18 mouse cellular contexts compared by ENCODE assay signal in the genomic region with DNA sequence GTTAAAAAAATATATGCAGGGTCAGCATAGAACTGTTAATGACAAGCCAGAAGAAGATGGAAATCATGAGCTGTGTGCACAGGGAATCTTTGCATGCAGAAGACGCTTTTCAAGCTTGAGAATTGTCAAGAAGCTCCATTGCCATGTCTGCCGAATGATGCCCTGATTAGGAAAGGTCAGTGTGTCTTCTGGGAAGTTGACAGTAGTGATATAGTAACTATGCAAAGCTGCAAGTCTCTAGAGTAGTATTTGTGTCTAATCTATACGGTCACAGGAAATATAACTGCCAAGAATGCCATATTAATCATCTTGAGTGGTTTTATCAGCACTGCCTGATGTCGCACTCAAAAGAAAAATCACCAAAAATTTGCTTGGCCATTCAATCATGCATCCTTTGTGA.
DNase-seq lines count a peak whose midpoint lies in the region; ATAC-seq and TF ChIP-seq lines count a peak whose summit lies in the region.
"Had no signal": no experiment of that assay in that cellular context is flagged by ENCODE, and none has a peak within 500 bp of the region (broad histone marks: within the 10 kb centered on the region; RNA-seq: fewer than 3 reads in every experiment).

No protein-coding gene starts in this region.

- H3K4me2 ChIP-seq in hindbrain, postnatal 0 days (ENCODE audit: low read depth, low read length), result no peak overlapping the region
- no peak overlapping the region for H3K4me2 ChIP-seq in hindbrain, embryonic 16.5 days (ENCODE audit: low read length)
- no peak overlapping the region for H3K4me2 ChIP-seq in neural tube, embryonic 11.5 days (ENCODE audit: low read depth)
- H3K4me2 ChIP-seq in neural tube, embryonic 13.5 days, result no peak overlapping the region
- H3K4me2 ChIP-seq: embryonic facial prominence, embryonic 12.5 days; forebrain, embryonic 15.5 days had no signal

- no peak overlapping the region for H3K27ac ChIP-seq in hindbrain, postnatal 0 days
- no peak overlapping the region for H3K27ac ChIP-seq in hindbrain, embryonic 16.5 days (ENCODE audit: low read depth, low read length)
- no peak overlapping the region for H3K27ac ChIP-seq in neural tube, embryonic 11.5 days (ENCODE audit: low read depth, low read length)
- H3K27ac ChIP-seq in neural tube, embryonic 13.5 days (replicated peaks), result no peak overlapping the region
- H3K27ac ChIP-seq in embryonic facial prominence, embryonic 10.5 days (replicated peaks), result no peak overlapping the region
- H3K27ac ChIP-seq: embryonic facial prominence, embryonic 12.5 days; forebrain, embryonic 15.5 days; heart, embryonic 10.5 days had no signal

- TF ChIP-seq CTCF in hindbrain, postnatal 0 days (IDR thresholded peaks at IDR 0.05; ENCODE audit: low read depth), result no peak

- no peaks in the 10 kb centered on the region for H3K36me3 ChIP-seq in hindbrain, postnatal 0 days (ENCODE audit: insufficient read depth, low read length)
- H3K36me3 ChIP-seq in hindbrain, embryonic 16.5 days (ENCODE audit: control insufficient read depth, insufficient read depth, low read length), result no peaks in the 10 kb centered on the region
- H3K36me3 ChIP-seq in neural tube, embryonic 11.5 days (ENCODE audit: control insufficient read depth, insufficient read depth, low read length), result no peaks in the 10 kb centered on the region
- H3K36me3 ChIP-seq in neural tube, embryonic 13.5 days, result no peaks in the 10 kb centered on the region
- H3K36me3 ChIP-seq in embryonic facial prominence, embryonic 10.5 days (replicated peaks), result no peaks in the 10 kb centered on the region
- H3K36me3 ChIP-seq: embryonic facial prominence, embryonic 12.5 days; forebrain, embryonic 15.5 days; heart, embryonic 10.5 days had no signal

- no peaks in the 10 kb centered on the region for H3K27me3 ChIP-seq in hindbrain, postnatal 0 days (ENCODE audit: insufficient read depth, low read length)
- H3K27me3 ChIP-seq in hindbrain, embryonic 16.5 days (replicated peaks; ENCODE audit: control insufficient read depth, insufficient read depth, low read length), result no peaks in the 10 kb centered on the region
- no peaks in the 10 kb centered on the region for H3K27me3 ChIP-seq in neural tube, embryonic 11.5 days (ENCODE audit: control insufficient read depth, insufficient read depth, low read length)
- no peaks in the 10 kb centered on the region for H3K27me3 ChIP-seq in neural tube, embryonic 13.5 days
- no peaks in the 10 kb centered on the region for H3K27me3 ChIP-seq in embryonic facial prominence, embryonic 10.5 days (replicated peaks; ENCODE audit: low read depth, poor library complexity, severe bottlenecking)
- H3K27me3 ChIP-seq: embryonic facial prominence, embryonic 12.5 days; forebrain, embryonic 15.5 days had no signal

- no peak for ATAC-seq in hindbrain, postnatal 0 days
- ATAC-seq in hindbrain, embryonic 16.5 days, result no peak
- ATAC-seq in neural tube, embryonic 11.5 days (ENCODE audit: insufficient read depth, low FRiP score, low TSS enrichment), result peak; percentile 53; the same call in 1 of the 2 replicates
- ATAC-seq in neural tube, embryonic 13.5 days (ENCODE audit: low read depth), result peak; percentile 43; the same call in 1 of the 2 replicates
- ATAC-seq: forebrain, embryonic 15.5 days had no signal

- no peaks in the 10 kb centered on the region for H3K4me1 ChIP-seq in hindbrain, postnatal 0 days (ENCODE audit: insufficient read depth, low read length)
- H3K4me1 ChIP-seq in hindbrain, embryonic 16.5 days (ENCODE audit: control insufficient read depth, insufficient read depth, low read depth, low read length), result no peaks in the 10 kb centered on the region
- H3K4me1 ChIP-seq in neural tube, embryonic 11.5 days (ENCODE audit: control insufficient read depth, insufficient read depth, low read length), result no peaks in the 10 kb centered on the region
- no peaks in the 10 kb centered on the region for H3K4me1 ChIP-seq in neural tube, embryonic 13.5 days (replicated peaks)
- no peaks in the 10 kb centered on the region for H3K4me1 ChIP-seq in embryonic facial prominence, embryonic 10.5 days
- H3K4me1 ChIP-seq: embryonic facial prominence, embryonic 12.5 days; forebrain, embryonic 15.5 days; heart, embryonic 10.5 days had no signal

- H3K9me3 ChIP-seq in hindbrain, postnatal 0 days (ENCODE audit: low read length), result no peaks in the 10 kb centered on the region
- no peaks in the 10 kb centered on the region for H3K9me3 ChIP-seq in hindbrain, embryonic 16.5 days (ENCODE audit: control insufficient read depth, low read length)
- H3K9me3 ChIP-seq in neural tube, embryonic 11.5 days (ENCODE audit: control insufficient read depth, low read length), result no peaks in the 10 kb centered on the region
- H3K9me3 ChIP-seq in neural tube, embryonic 13.5 days, result no peaks in the 10 kb centered on the region
- H3K9me3 ChIP-seq in embryonic facial prominence, embryonic 10.5 days, result no peaks in the 10 kb centered on the region
- H3K9me3 ChIP-seq: embryonic facial prominence, embryonic 12.5 days; forebrain, embryonic 15.5 days; heart, embryonic 10.5 days had no signal

- H3K9ac ChIP-seq in hindbrain, postnatal 0 days (replicated peaks; ENCODE audit: low read length), result no peak overlapping the region
- H3K9ac ChIP-seq in hindbrain, embryonic 16.5 days (ENCODE audit: low read depth, low read length), result no peak overlapping the region
- no peak overlapping the region for H3K9ac ChIP-seq in neural tube, embryonic 11.5 days (ENCODE audit: low read length)
- H3K9ac ChIP-seq in neural tube, embryonic 13.5 days, result no peak overlapping the region
- H3K9ac ChIP-seq: embryonic facial prominence, embryonic 12.5 days; forebrain, embryonic 15.5 days had no signal

- DNase-seq in hindbrain, postnatal 0 days (ENCODE audit: low spot score), result peak; percentile 3
- no peak for DNase-seq in neural tube, embryonic 11.5 days (ENCODE audit: low spot score)
- DNase-seq in neural tube, embryonic 10.5 days (ENCODE audit: extremely low spot score, low spot score), result no peak
- peak; percentile 2 for DNase-seq in embryo, embryonic 11 days
- no peak for DNase-seq in right cerebral cortex, adult 2 months (ENCODE audit: low spot score in 2 of 2)
- DNase-seq in embryonic facial prominence, embryonic 10.5 days (ENCODE audit: low spot score), result no peak
- DNase-seq: adrenal gland, adult 2 months; adrenal gland, postnatal 25 days; cerebellum, adult 2 months; cerebellum, postnatal 10 days; gastrocnemius, postnatal 10 days; heart, adult 18-20 months; heart, postnatal 10 days had no signal

- H3K4me3 ChIP-seq in hindbrain, postnatal 0 days (ENCODE audit: low read length), result no peak overlapping the region
- H3K4me3 ChIP-seq in hindbrain, embryonic 16.5 days (ENCODE audit: low read length), result no peak overlapping the region
- no peak overlapping the region for H3K4me3 ChIP-seq in neural tube, embryonic 11.5 days (ENCODE audit: low read depth, low read length)
- no peak overlapping the region for H3K4me3 ChIP-seq in neural tube, embryonic 13.5 days
- no peak overlapping the region for H3K4me3 ChIP-seq in embryonic facial prominence, embryonic 10.5 days
- H3K4me3 ChIP-seq: embryonic facial prominence, embryonic 12.5 days; forebrain, embryonic 15.5 days; heart, embryonic 10.5 days had no signal

- 62% methylated on average over 4 of the region's 4 CpGs for WGBS in hindbrain, postnatal 0 days
- 58% methylated on average over 4 of the region's 4 CpGs for WGBS in hindbrain, embryonic 16.5 days
- WGBS in neural tube, embryonic 11.5 days, result 56% methylated on average over 4 of the region's 4 CpGs
- WGBS in neural tube, embryonic 13.5 days, result 43% methylated on average over 4 of the region's 4 CpGs
- 88% methylated on average over 4 of the region's 4 CpGs for WGBS in embryonic facial prominence, embryonic 10.5 days

Comparison
In these comparisons a context has a peak if more than half of its experiments do, and no peak if none do; other contexts are left out.
1. ATAC-seq: peak in neural tube, embryonic 11.5 days (single experiment) and neural tube, embryonic 13.5 days (single experiment); none in hindbrain, postnatal 0 days (single experiment) and hindbrain, embryonic 16.5 days (single experiment).
2. DNase-seq: peak in hindbrain, postnatal 0 days (single experiment) and embryo, embryonic 11 days (single experiment); none in neural tube, embryonic 11.5 days (single experiment), neural tube, embryonic 10.5 days (single experiment), right cerebral cortex, adult 2 months (0 of 2) and embryonic facial prominence, embryonic 10.5 days (single experiment).